Mouse (Mus musculus) frontal cortex, postnatal 25 days (tissue): ENCODE results near the gene Eprs.

Experiments
- DNase-seq, 2 experiments: peaks; one replicate each; pipeline ENCODE4 v3.0.0; 2022; ENCODE audit warnings: low spot score in 2 of 2

The Eprs gene

DNA sequence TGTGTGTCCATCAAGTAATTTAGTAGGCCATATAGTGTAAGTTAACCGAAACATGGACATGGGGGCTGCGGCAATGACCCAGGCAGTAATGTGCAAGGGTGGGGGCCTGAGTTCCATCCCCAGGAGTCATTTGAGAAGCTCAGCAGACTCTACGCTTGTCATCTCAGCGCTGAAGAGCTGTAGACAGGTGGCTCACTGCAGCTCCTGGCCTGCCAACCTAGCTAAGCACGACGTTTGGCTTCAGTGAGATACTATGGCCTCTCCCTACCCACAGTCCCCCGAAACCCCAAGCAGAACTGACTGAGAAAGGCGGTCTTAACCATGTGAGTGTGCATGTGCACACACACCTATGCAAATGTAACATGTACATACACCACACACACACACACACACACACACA, 88.2 kb downstream of the Eprs start:
- no peak for DNase-seq

DNA sequence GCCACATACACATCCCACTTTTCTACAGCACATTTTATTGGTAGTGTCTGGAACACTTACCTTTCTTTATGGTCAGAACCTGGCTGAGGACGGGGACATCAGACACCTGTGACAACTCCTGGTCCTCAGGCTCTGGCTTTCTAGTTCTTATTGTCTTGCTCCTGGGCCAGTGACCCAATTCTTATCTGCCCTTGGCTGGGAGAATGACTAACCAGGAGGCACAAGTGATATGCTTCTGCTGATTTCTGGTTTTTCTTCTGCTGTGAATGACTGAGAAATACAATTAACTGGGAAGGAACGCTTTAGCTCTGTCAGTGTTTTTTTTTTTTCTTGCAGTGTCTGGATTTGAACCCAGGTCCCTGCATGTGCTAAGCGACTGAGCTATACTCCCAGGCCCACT, 88.7 kb downstream of the Eprs start:
- DNase-seq, result no peak

DNA sequence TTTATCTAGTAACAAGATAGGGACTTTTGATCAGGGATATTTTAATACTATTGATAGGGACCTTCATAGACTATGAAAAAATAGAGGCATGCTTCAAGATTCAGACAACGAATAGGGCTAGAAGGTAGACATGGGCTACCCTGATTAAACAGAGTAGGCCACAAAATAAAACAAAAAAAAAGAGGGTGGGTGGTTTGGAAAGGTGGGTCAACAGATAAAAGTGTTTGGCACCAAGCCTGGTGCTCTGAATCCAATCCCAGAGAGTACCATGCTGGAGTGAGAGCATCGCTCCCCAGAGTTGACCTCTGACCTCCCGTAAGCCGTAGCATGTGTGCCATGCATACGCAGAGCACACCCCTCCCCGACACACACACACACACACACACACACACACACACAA, 89.6 kb downstream of the Eprs start:
- no peak for DNase-seq

DNA sequence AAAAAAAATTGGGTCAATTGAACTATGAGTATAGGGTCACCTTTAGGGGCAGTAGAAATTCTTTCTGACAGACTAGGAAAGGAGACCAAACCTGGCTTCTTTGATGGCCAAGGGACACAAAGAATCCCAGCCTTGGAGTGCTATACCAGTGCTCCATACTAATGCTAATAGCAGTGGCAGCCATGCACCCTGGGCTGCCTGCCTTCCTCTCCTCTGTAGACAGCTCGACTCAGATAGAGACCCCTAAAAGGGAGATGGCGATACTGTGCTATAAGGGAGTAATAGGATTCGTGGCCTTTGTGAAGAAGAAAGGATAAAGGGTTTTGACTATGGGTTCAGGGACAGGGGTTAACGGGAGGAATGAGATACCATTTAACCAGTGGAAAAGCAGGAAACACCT, 91.3 kb downstream of the Eprs start:
- DNase-seq, result no peak

DNA sequence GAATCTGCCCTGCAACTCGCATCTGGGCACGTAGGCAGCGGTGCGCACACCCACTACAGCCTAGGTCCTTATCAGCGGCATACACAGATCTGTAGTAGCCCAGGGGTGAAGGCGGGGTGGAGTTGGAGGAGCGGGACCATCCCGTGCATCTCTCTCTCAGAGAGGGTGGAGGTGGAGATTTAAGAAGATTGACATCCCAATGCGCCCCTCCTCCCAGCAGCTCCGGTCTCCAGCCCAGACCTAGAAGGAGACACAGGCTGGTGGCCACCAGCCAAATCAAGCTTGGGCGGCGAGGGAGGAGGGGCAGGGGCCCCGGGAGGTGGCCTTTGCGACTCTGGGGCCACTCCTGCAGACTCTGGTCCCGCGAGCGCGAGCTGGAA, 91.7 kb downstream of the Eprs start, which contains the start of gene Slc30a10:
TSS of gene Slc30a10 (plus strand) at position 274 of the 380 bp plus-strand sequence.
- DNase-seq, result peak; percentile 20 to 35

DNA sequence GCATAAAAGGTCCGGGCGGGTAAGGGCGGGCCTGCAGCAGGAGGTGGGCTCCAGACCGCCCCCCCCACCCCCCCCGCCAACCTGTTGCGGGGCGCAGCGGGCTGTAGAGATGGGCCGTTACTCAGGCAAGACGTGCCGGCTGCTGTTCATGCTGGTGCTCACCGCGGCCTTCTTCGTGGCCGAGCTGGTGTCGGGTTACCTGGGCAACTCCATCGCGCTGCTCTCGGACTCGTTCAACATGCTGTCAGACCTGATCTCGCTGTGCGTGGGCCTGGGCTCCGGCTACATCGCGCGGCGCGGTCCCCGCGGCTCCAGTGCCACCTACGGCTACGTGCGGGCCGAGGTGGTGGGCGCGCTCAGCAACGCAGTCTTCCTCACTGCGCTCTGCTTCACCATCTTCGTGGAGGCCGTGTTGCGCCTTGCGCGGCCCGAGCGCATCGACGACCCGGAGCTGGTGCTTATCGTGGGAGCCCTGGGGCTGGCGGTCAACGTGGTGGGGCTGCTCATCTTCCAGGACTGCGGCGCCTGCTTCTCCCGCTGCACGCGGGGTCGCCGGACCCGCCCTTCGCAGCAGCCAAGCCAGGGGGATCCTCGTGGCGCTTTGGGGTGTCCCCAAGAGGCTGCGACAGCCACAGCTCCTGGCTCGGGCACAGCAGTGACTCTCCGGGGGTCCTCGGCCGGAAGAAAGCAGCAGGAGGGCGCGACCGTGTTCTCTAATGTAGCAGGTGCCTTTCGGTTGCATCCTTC, 92.3 kb downstream of the Eprs start:
- peak; percentile 23 to 29 for DNase-seq

DNA sequence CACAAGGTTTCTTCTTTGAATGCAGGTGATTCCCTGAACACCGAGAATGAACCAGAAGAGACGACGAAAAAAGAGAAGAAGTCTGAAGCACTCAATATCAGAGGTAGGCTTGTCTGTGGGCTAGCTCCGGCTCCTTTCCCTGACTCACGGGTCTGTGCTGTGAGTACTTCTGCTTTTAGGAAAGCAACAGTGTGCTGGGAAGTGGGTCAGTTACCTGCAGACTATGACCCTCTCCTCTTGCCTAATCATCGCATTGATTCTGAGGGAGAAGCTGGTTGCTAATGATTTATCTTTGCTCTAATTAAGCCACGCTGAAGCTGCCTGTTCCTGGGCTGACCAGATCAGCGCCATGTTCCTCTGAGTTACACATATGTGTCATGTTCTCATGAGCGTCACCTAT, 93.5 kb downstream of the Eprs start:
- DNase-seq, result no peak

DNA sequence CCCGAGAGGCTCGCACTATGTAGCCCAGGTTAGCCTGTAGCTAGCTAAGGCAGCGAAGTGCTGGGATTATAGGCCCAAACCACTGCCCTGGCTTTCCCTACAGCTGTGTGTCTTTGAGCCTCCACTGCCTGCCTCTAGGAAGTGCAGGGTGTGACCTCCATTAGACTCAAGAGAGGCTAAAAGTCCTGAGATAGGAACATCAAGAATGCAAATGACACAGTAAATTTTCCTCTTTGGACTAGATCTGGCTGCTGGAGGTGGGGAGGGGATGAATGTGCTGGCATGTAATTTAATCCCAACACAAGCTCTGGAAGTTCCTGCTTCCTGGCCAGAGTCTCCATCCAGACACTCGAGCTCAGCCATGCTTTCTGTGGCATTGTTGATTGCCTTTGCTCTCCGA, 97.3 kb downstream of the Eprs start:
- DNase-seq, result no peak

DNA sequence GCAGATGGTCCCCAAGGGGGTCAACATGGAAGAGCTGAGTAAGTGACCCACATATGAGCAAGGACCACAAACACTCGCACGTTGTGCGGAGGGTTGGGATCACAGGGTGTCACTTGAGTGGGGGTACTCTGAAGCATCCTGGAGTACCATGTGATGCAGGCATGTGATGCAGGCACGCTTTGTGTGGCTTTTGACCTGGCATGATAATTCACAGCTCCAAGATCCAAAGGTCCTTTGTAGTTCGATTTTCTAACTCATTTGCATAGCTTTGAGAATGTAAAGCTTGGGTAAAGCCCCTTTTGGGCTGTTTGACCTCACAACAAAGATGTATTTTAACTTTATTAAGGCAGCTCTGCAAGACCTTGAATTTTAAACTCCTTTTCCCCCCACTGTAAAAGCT, 100.0 kb downstream of the Eprs start:
- DNase-seq, result no peak

DNA sequence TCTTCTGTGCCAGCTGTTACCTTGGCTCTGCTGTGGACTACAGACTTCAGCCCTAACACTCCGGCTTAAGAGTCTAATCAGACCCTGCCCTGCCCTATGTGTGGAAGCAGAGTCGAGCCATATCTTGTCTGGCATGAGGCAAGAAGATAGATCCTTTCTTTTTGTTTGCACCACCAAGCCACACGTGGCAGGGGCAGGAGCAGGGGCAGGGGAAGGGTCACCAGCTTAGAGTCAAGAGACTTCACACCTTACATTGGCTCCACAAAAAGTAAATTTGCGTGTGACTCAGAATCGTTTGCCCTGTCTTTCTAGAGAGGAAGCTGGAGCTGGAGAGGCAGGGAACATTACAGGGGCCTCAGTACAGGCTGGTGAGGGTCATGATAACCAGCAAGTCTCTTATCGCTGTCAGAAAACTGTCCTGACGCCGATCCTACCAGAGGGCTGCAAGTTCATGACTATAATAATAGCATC, 106.7 kb downstream of the Eprs start:
- DNase-seq, result no peak

DNA sequence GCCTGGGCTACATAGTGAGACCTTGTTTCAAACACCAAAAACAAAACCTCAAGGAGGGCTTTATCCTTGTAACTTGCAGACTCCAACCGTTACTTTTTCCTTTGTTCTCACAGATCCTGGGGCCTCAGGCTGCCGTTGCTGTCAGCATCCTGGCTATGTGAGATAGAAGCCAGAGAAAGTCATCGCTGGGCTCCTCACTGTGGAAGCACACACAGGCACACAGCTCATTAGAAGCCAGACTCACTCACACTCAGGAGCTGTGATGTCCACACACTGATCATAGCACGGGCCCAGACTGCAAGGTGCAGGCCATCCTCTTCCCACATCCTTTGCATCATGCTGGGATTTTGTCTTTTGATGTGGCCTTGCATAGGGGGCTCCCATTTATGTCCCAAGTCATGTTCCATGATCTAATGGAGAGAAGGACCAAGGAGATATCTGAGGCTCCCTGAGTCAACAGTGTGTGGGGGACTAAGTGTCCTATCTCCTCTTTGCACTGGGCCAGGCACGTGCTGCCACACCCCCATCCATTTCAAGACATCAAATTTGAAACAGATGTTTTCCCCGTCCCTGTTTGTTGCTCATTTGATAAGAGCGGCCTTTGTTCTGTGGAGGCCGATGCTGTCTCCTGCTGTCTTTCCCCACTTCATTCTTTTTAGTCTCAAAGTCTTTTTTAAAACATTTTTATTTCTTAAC, 109.3 kb downstream of the Eprs start:
- DNase-seq, result no peak

DNA sequence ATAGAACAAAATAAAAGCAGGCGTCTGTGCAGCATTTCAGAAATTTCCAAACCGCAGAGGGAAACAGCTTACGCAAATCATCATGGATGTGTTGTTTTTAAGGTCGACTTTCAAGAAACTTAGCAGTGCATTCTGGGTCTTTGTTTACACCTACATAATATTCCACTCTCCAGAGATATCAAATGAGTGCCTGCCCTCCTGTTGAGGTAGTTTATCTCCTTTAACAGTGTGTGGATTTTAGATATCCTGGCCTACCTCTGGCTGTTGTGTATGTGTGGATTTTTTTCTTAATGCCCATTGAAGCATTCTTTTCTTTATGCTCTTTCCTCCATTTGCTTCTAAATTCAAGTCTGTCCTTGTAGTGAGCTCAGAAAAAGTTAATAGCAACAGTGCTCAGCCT, 109.9 kb downstream of the Eprs start:
- DNase-seq, result no peak

DNA sequence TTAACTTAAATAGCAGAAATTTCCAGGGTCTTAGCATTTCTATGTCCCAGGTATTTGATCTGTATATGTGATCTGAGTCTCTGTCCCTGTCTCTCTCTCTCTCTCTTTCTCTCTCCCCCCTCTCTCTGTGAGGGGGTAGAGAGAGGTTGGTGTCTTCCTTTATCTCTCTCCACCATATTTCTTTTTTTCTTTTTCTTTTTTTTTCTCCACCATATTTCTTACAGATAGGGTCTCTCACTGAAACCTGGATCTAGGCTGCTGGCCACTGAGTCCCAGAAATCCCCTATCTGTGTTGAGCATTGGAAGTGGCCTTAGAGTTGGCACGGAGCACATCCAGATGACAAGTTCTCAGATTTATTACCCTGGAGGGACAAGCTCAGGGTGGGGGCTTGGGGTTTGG, 110.6 kb downstream of the Eprs start:
- DNase-seq, result no peak
